Mouse (Mus musculus): ENCODE measurements around the gene Cyp21a1.

GRCm38 (mm10) chr17:34798866-34799530 lies 5.4 kb downstream of the Cyp21a1 start:
- TF ChIP-seq CTCF (IDR thresholded peaks at IDR 0.05; ENCODE audit: extremely low read depth, insufficient read length, insufficient replicate concordance, low read depth, low read length) (no peak), POLR2A (IDR thresholded peaks at IDR 0.05; ENCODE audit: low read depth, low read length) (no peak)
